Mouse (Mus musculus) layer of hippocampus, postnatal 14 days (tissue): ENCODE results near the gene Avp. TPM values are rescaled to one million over a fixed set of nuclear protein-coding genes. Genes with fewer than 3 reads are reported as not detected.
A peak's percentile ranks its signal among the peaks of the same experiment; 100 is the strongest.
"Not testable (repeated sequence)": the region's sequence is repeated elsewhere in the genome, so short reads cannot be mapped to it uniquely, and the experiment has no call there.

Experiments
- DNase-seq, 2 experiments: peaks; one replicate each; pipeline ENCODE4 v3.0.0; 2021 to 2022; ENCODE audit warnings: low spot score in 2 of 2, mixed read lengths in 1 of 2
- long read RNA-seq, 2 experiments: library from polyadenylated mRNA; stranded (forward); transcript quantifications; one replicate each; pipeline ENCODE4 v2.0.0; 2021
- total RNA-seq, 2 experiments: library from RNA; stranded (reverse); gene quantifications; 2 replicates each; pipeline ENCODE4 v1.2.3; 2021

Avp gene
- 1 to 10 TPM in 1 of 2 experiments, not detected in 1; 2.1 TPM for total RNA-seq
- long read RNA-seq, experiment 1 = 0 reads
- long read RNA-seq, experiment 2 = 0 reads

- no peak for DNase-seq
Observed at GRCm38 (mm10) chr2:130582552-130582951, at the start of gene Avp. Gene Avp, minus strand, starts transcription at chr2:130582554.

GRCm38 (mm10) chr2:130629839-130630203 is 47.5 kb upstream of the Avp start, which contains the start of the genes Fastkd5 and Ubox5:
Gene Fastkd5, minus strand, starts transcription at chr2:130630027.
Gene Ubox5, minus strand, starts transcription at chr2:130630038.
- DNase-seq = peak; percentile 84 to 92

GRCm38 (mm10) chr2:130629080-130629838 is 46.9 kb upstream of the Avp start:
- DNase-seq = no peak

- no peak for DNase-seq
Observed at GRCm38 (mm10) chr2:130628424-130628823, 46.1 kb upstream of the Avp start.

- no peak for DNase-seq
Observed at GRCm38 (mm10) chr2:130618972-130619371, 36.6 kb upstream of the Avp start.

GRCm38 (mm10) chr2:130613091-130613490 is 30.7 kb upstream of the Avp start:
- DNase-seq = no peak

- no peak for DNase-seq
Observed at GRCm38 (mm10) chr2:130602195-130602594, 19.8 kb upstream of the Avp start.

GRCm38 (mm10) chr2:130598399-130598798 is 16.0 kb upstream of the Avp start:
- no peak for DNase-seq

- DNase-seq = peak in 1 of 2 experiments; percentile 74
Observed at GRCm38 (mm10) chr2:130597601-130598010, 15.3 kb upstream of the Avp start.

- no peak for DNase-seq
Observed at GRCm38 (mm10) chr2:130595596-130595995, 13.2 kb upstream of the Avp start.

- DNase-seq = no peak
Observed at GRCm38 (mm10) chr2:130591016-130591415, 8.7 kb upstream of the Avp start.

GRCm38 (mm10) chr2:130589761-130590160 is 7.4 kb upstream of the Avp start:
- no peak for DNase-seq

GRCm38 (mm10) chr2:130589157-130589556 is 6.8 kb upstream of the Avp start:
- no peak for DNase-seq

GRCm38 (mm10) chr2:130588373-130588772 is 6.0 kb upstream of the Avp start:
- no peak for DNase-seq

- peak in 1 of 2 experiments; percentile 29 for DNase-seq
Observed at GRCm38 (mm10) chr2:130586016-130586415, 3.7 kb upstream of the Avp start.

- DNase-seq = no peak
Observed at GRCm38 (mm10) chr2:130583902-130584560, 1.7 kb upstream of the Avp start.

GRCm38 (mm10) chr2:130581201-130581600 is 1.2 kb downstream of the Avp start:
- DNase-seq = no peak

- DNase-seq = no peak
Observed at GRCm38 (mm10) chr2:130579791-130580190, 2.6 kb downstream of the Avp start.

GRCm38 (mm10) chr2:130578148-130578547 is 4.2 kb downstream of the Avp start:
- no peak for DNase-seq

GRCm38 (mm10) chr2:130577632-130578031 is 4.7 kb downstream of the Avp start:
- DNase-seq = no peak

- DNase-seq = no peak
Observed at GRCm38 (mm10) chr2:130577021-130577420, 5.3 kb downstream of the Avp start.

GRCm38 (mm10) chr2:130576564-130576963 is 5.8 kb downstream of the Avp start:
- DNase-seq = not testable (repeated sequence)
